Mouse (Mus musculus) forebrain, postnatal 0 days (tissue): ENCODE data around the gene Nrsn2. TPM values are rescaled to one million over a fixed set of nuclear protein-coding genes. Genes with fewer than 3 reads are reported as not detected.

Experiments used
- ATAC-seq: fragments of 200-750 bp; cut with Nextera tagmentation; 2 replicates; pipeline ENCODE4 v1.8.0; 2017; ENCODE audit warnings: mild to moderate bottlenecking, moderate library complexity
- DNase-seq: peaks from one replicate; pipeline ENCODE4 v3.0.0-alpha.2; 2015
- H3K27ac ChIP-seq: fragments of 300-500 bp; sonication (generic); 2 replicates; pipeline ENCODE4 v1.5.1; 2014; ENCODE audit warnings: low read depth, mild to moderate bottlenecking, antibody characterized with exemption, low read length, moderate library complexity, mixed read lengths
- H3K27me3 ChIP-seq: fragments of 300-500 bp; sonication (generic); 2 replicates; pipeline ENCODE4 v1.6.1; 2014; ENCODE audit warnings: mild to moderate bottlenecking, low read length, mixed read lengths; ENCODE audit not compliant: insufficient read depth
- H3K36me3 ChIP-seq: fragments of 300-500 bp; sonication (generic); 2 replicates; pipeline ENCODE4 v1.6.1; 2014; ENCODE audit warnings: mild to moderate bottlenecking, moderate library complexity; ENCODE audit not compliant: insufficient read depth
- H3K4me1 ChIP-seq: fragments of 300-500 bp; sonication (generic); 2 replicates; pipeline ENCODE4 v1.6.1; 2014; ENCODE audit warnings: antibody characterized with exemption; ENCODE audit not compliant: insufficient read depth
- H3K4me2 ChIP-seq: fragments of 300-500 bp; sonication (generic); 2 replicates; pipeline ENCODE4 v1.6.1; 2014; ENCODE audit warnings: low read depth, mild to moderate bottlenecking, moderate library complexity
- H3K4me3 ChIP-seq: fragments of 300-500 bp; sonication (generic); 2 replicates; pipeline ENCODE4 v1.5.1; 2014; ENCODE audit warnings: low read depth, low read length, mixed read lengths
- H3K9ac ChIP-seq: fragments of 300-500 bp; sonication (generic); 2 replicates; pipeline ENCODE4 v1.6.1; 2014; ENCODE audit warnings: mild to moderate bottlenecking
- H3K9me3 ChIP-seq: fragments of 300-500 bp; sonication (generic); 2 replicates; pipeline ENCODE4 v1.6.1; 2016; ENCODE audit warnings: low read length
- CTCF ChIP-seq: sonication (generic); IDR thresholded peaks from 2 replicates; pipeline ENCODE4 v1.5.1; 2016; ENCODE audit warnings: antibody characterized with exemption, control low read depth, low read depth
- WGBS: fragments of 180-500 bp; shearing (Covaris S2); extraction: QIAGEN DNeasy Blood & Tissue Kit; methylation state at CpG from one replicate; pipeline ENCODE4 v1.1.7; 2014; 5-methylcytosine and 5-hydroxymethylcytosine counted together
- polyA plus RNA-seq: library from polyadenylated mRNA; unstranded; fragments of >200 nt; fragmentation: Nextera tagmentation; extraction: Ambion mirVana; gene quantifications from 2 replicates; pipeline ENCODE4 v1.2.1, GENCODE M21; 2015
- total RNA-seq: library from RNA; depleted of rRNA; stranded (reverse); fragments of >200 nt; gene quantifications from 2 replicates; pipeline ENCODE4 v1.2.3, GENCODE M21; 2014; rRNA removed

Nrsn2 gene
- total RNA-seq = 30.9 and 43.7 TPM in 2 replicates
- polyA plus RNA-seq = 32.0 and 52.1 TPM in 2 replicates

DNA sequence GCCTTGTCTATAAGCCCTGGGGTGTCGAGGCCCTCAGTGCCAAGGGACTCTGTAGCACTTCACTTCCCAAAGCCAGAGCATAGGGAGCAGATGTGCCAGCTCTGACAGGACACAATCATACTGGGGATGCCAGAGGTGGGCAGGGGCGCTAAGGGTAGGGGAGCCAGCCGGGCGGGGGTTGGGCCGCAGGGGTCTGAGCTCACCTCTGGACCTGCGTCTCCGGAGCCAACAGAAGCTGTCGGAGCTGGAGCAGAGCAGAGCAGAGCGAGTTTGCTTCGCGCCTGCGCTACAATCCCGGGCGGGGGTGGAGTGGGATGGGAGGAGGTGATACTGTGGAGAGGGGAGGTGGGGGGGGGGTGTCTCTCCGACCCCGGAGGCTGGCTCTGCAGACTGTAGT lies at the start of gene Nrsn2:
Gene Nrsn2 (minus strand): TSS at position 294 of the 397 bp plus-strand sequence.
- Histone ChIP-seq H3K36me3 (no peaks in the 10 kb centered on the region), H3K9me3 (no peaks in the 10 kb centered on the region), H3K4me3 (peak within 1 kb of the TSS; percentile 31), H3K4me1 (peaks cover 4% of the 10 kb centered on the region), H3K27me3 (0 out of 2 replicates have a peak, but pooled peaks cover 3% of the 10 kb centered on the region), H3K4me2 (peak within 1 kb of the TSS; percentile 55), H3K27ac (peak within 1 kb of the TSS; percentile 60), H3K9ac (peak within 1 kb of the TSS; percentile 49)
- 5% methylated on average over 16 of the region's 16 CpGs for WGBS
- ATAC-seq = peak; percentile 90
- DNase-seq = peak; percentile 60
- TF ChIP-seq CTCF = no peak

- WGBS = 92% methylated on average over 3 of the region's 3 CpGs
- peak overlapping the region; percentile 90; the same call in 1 of the 2 replicates for H3K9ac ChIP-seq
- H3K4me1 ChIP-seq = peaks cover 23% of the 10 kb centered on the region
- ATAC-seq (no peak), DNase-seq (no peak)
- H3K27me3 ChIP-seq = no peaks in the 10 kb centered on the region
- H3K27ac ChIP-seq = peak overlapping the region; percentile 95; the same call in 1 of the 2 replicates
- peak overlapping the region; percentile 86; the same call in 1 of the 2 replicates for H3K4me3 ChIP-seq
- H3K9me3 ChIP-seq = no peaks in the 10 kb centered on the region
- TF ChIP-seq CTCF = no peak
- H3K4me2 ChIP-seq = peak overlapping the region; percentile 72
- H3K36me3 ChIP-seq = no peaks in the 10 kb centered on the region
Observed at GRCm38 (mm10) chr2:152415786-152416185, 39.3 kb upstream of the Nrsn2 start.

DNA sequence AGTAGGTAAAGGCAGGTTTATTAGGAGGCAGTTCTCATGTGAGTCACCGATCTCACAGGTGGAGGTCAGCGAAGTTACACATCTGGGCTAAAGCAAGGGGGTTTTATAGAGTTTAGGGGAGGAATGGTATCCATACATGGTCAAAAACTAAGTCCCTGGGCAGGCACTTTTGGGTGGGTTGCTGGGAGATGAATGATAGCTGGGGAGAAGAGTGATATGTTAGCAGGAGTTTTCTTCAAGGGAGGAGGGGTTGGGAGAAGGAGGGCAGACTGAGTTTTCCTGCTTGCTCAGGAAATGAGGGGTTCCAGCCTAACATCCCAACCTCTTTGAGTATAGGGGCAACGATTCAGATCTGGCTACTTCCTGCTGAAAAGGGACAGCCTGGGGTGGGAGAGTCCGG lies 38.8 kb upstream of the Nrsn2 start, which contains the start of gene 6820408C15Rik:
Gene 6820408C15Rik (plus strand): TSS at position 301 of the 400 bp plus-strand sequence.
- H3K9me3 ChIP-seq = no peaks in the 10 kb centered on the region
- H3K27me3 ChIP-seq = no peaks in the 10 kb centered on the region
- H3K4me2 ChIP-seq = peak within 1 kb of the TSS; percentile 72
- no peak for DNase-seq
- 28% methylated on average over 4 of the region's 4 CpGs for WGBS
- peak within 1 kb of the TSS; percentile 90 for H3K9ac ChIP-seq
- H3K27ac ChIP-seq = peak within 1 kb of the TSS; percentile 95
- peak within 1 kb of the TSS; percentile 86 for H3K4me3 ChIP-seq
- H3K4me1 ChIP-seq = peaks cover 25% of the 10 kb centered on the region
- no peak for ATAC-seq
- TF ChIP-seq CTCF = no peak
- no peaks in the 10 kb centered on the region for H3K36me3 ChIP-seq

- TF ChIP-seq CTCF = peak; percentile 7; the same call in 1 of the 2 replicates
- Histone ChIP-seq H3K27me3 (no peaks in the 10 kb centered on the region), H3K4me1 (peaks cover 25% of the 10 kb centered on the region), H3K4me3 (peak within 1 kb of the TSS; percentile 86), H3K9me3 (no peaks in the 10 kb centered on the region), H3K4me2 (peak within 1 kb of the TSS; percentile 72), H3K9ac (peak within 1 kb of the TSS; percentile 90), H3K27ac (peak within 1 kb of the TSS; percentile 95), H3K36me3 (no peaks in the 10 kb centered on the region)
- WGBS = under 1% methylated on average over 65 of the region's 65 CpGs
- DNase-seq = peak; percentile 89
- peak; percentile 89 for ATAC-seq
Observed at GRCm38 (mm10) chr2:152414591-152415165, 38.2 kb upstream of the Nrsn2 start, which contains the start of gene Zcchc3. Gene Zcchc3, minus strand, starts transcription at chr2:152415027.

DNA sequence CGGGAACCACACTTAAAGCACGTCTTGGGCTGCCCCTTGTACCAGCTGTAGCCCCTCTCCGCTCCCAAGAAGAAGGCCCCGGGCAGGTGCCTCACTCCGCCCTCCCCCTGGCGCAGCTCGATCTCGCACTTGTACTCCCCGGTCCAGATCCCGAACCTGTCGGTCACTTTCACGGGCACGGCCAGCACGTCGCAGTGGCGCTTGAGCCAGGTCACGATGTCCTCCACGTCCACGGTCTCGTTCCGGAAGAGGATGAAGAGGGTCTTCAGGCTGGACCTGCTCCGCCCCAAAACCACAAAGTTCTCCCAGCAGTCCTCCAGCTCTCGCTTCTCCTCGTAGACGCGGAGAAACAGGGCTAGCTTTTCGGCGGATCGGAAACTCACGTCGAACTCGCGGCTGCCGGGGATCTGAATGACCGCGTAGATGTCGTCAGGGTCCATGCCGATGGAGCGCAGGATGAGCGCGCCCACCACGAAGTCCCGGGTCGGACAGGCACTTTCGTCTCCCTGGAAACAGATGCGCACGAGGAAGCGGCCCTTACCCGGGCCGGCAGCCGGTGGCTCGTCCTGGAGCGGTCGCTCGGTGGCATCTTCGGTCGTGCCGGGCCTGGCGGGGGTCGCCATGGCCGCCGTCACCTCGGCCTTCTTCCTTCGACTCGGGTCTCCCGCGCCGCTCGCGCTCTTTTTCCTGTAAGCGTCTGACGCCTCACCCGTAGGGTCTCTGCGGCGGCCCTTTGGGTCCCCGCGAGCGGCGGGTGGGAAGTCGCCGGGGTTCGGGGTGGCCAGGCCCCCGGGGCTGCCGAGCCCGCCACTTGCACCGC lies 37.5 kb upstream of the Nrsn2 start:
- Histone ChIP-seq H3K27ac (peak overlapping the region; percentile 95), H3K9me3 (no peaks in the 10 kb centered on the region), H3K27me3 (no peaks in the 10 kb centered on the region), H3K4me2 (peak overlapping the region; percentile 72), H3K4me1 (peaks cover 25% of the 10 kb centered on the region), H3K9ac (peak overlapping the region; percentile 90), H3K36me3 (no peaks in the 10 kb centered on the region), H3K4me3 (peak overlapping the region; percentile 86)
- ATAC-seq = peak; percentile 19
- TF ChIP-seq CTCF = no peak
- 2% methylated on average over 84 of the region's 86 CpGs for WGBS
- no peak for DNase-seq

DNA sequence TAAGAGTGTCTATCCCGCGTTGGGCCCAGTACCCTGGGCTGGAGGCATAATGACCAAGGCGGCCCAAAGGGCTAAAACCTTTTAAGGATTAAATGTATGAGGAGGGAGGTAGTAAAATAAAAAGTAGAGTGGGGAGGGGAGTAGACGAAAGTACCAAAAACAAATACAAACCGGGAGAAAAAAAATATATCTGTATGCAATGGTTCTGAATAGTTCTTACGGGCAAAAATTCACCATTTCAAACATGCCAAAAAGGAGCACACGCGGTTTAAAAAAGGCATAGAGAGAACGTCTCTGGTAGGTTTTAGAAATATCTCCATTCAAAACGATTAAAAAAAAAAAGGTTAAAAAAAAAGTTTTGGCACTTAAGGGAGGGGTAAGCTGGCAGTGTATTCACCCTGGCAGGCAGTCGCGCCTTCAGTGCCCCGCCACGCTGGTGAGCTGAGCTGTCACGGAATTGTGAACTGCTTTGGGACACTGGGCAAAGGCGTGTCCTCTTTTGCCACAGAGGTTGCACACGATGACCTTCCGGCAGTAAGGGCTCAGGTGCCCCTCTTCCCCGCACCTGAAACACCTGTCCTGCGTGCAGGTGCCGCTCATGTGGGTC lies 36.8 kb upstream of the Nrsn2 start:
- Histone ChIP-seq H3K4me2 (peak overlapping the region; percentile 72), H3K27me3 (no peaks in the 10 kb centered on the region), H3K4me3 (peak overlapping the region; percentile 86), H3K9me3 (no peaks in the 10 kb centered on the region), H3K9ac (peak overlapping the region; percentile 90), H3K27ac (no peak overlapping the region; the same call in 1 of the 2 replicates), H3K4me1 (peaks cover 25% of the 10 kb centered on the region), H3K36me3 (no peaks in the 10 kb centered on the region)
- no peak for ATAC-seq
- WGBS = 2% methylated on average over 21 of the region's 21 CpGs
- DNase-seq = no peak
- TF ChIP-seq CTCF = no peak
